Comparison of ENCODE assay signal across 8 mouse cellular contexts in genomic region chr13:92986719-92987553, GRCm38 (mm10).
DNase-seq lines count a peak whose midpoint lies in the region; ATAC-seq and TF ChIP-seq lines count a peak whose summit lies in the region.

No protein-coding gene starts in this region.

- H3K4me3 ChIP-seq in embryonic fibroblast, embryonic 13.5 days (ENCODE audit: insufficient read depth, low read length): no peak overlapping the region
- H3K4me3 ChIP-seq in heart, postnatal 0 days (ENCODE audit: low read depth, low read length): peak overlapping the region; percentile 24
- peak overlapping the region; percentile 27; the same call in 1 of the 2 replicates for H3K4me3 ChIP-seq in liver, postnatal 0 days (ENCODE audit: low read depth, low read length)
- H3K4me3 ChIP-seq in neural tube, embryonic 15.5 days (replicated peaks): peak overlapping the region; percentile 27
- no peak overlapping the region for H3K4me3 ChIP-seq in thymus, adult 2 months (ENCODE audit: control insufficient read depth, insufficient read depth, low read length)

- peak; percentile 95 for TF ChIP-seq CTCF in embryonic fibroblast, embryonic 13.5 days (IDR thresholded peaks at IDR 0.05; ENCODE audit: borderline replicate concordance, insufficient read depth, low read length)
- peak; percentile 90 for TF ChIP-seq CTCF in heart, postnatal 0 days (IDR thresholded peaks at IDR 0.05; ENCODE audit: low read depth)
- TF ChIP-seq CTCF in liver, postnatal 0 days (IDR thresholded peaks at IDR 0.05; ENCODE audit: low read depth): peak; percentile 95
- peak; percentile 72; the same call in 1 of the 2 replicates for TF ChIP-seq CTCF in thymus, adult 2 months (IDR thresholded peaks at IDR 0.05; ENCODE audit: borderline replicate concordance, control insufficient read depth, extremely low read depth, insufficient read depth, low read length, poor library complexity)

- 36% methylated on average over 17 of the region's 17 CpGs for WGBS in heart, postnatal 0 days
- WGBS in liver, postnatal 0 days (ENCODE audit: insufficient replicate concordance): 44% methylated on average over 17 of the region's 17 CpGs
- WGBS in neural tube, embryonic 15.5 days: 47% methylated on average over 17 of the region's 17 CpGs
- WGBS in thymus, adult 2 months: 47% methylated on average over 17 of the region's 17 CpGs

- H3K4me2 ChIP-seq in heart, postnatal 0 days (ENCODE audit: low read depth, low read length): peak overlapping the region; percentile 64
- H3K4me2 ChIP-seq in liver, postnatal 0 days (ENCODE audit: low read depth, low read length): peak overlapping the region; percentile 64
- peak overlapping the region; percentile 57 for H3K4me2 ChIP-seq in neural tube, embryonic 15.5 days

- 0 out of 2 replicates have a peak, but pooled peaks cover 4% of the 10 kb centered on the region for H3K4me1 ChIP-seq in embryonic fibroblast, embryonic 13.5 days (ENCODE audit: control insufficient read depth, insufficient read depth, low read length)
- no peaks in the 10 kb centered on the region for H3K4me1 ChIP-seq in heart, postnatal 0 days (ENCODE audit: control insufficient read depth, insufficient read depth)
- no peaks in the 10 kb centered on the region for H3K4me1 ChIP-seq in liver, postnatal 0 days (ENCODE audit: insufficient read depth)
- peaks cover 5% of the 10 kb centered on the region; the same call in 1 of the 2 replicates for H3K4me1 ChIP-seq in neural tube, embryonic 15.5 days
- no peaks in the 10 kb centered on the region for H3K4me1 ChIP-seq in thymus, adult 2 months (replicated peaks; ENCODE audit: control insufficient read depth, insufficient read depth, low read length)

- no peaks in the 10 kb centered on the region; the same call in 1 of the 2 replicates for H3K9me3 ChIP-seq in heart, postnatal 0 days (replicated peaks; ENCODE audit: control insufficient read depth, low read length)
- no peaks in the 10 kb centered on the region for H3K9me3 ChIP-seq in liver, postnatal 0 days (ENCODE audit: low read length)
- H3K9me3 ChIP-seq in neural tube, embryonic 15.5 days (replicated peaks): no peaks in the 10 kb centered on the region

- no peaks in the 10 kb centered on the region for H3K27me3 ChIP-seq in heart, postnatal 0 days (ENCODE audit: control insufficient read depth, insufficient read depth, low read length)
- no peaks in the 10 kb centered on the region for H3K27me3 ChIP-seq in liver, postnatal 0 days (ENCODE audit: insufficient read depth, low read length)
- no peaks in the 10 kb centered on the region for H3K27me3 ChIP-seq in neural tube, embryonic 15.5 days (replicated peaks)
- no peaks in the 10 kb centered on the region for H3K27me3 ChIP-seq in thymus, adult 2 months (ENCODE audit: control insufficient read depth, insufficient read depth, low read length)

- no peak for TF ChIP-seq EP300 in heart, postnatal 0 days (IDR thresholded peaks at IDR 0.05; ENCODE audit: low read depth)
- TF ChIP-seq EP300 in liver, postnatal 0 days (IDR thresholded peaks at IDR 0.05; ENCODE audit: low read depth): no peak

- peak; percentile 88 for ATAC-seq in CD4-positive, CD25-positive, alpha-beta regulatory T cell, adult 4 months
- ATAC-seq in heart, postnatal 0 days (ENCODE audit: insufficient read depth, low read depth): peak; percentile 49; the same call in 1 of the 2 replicates
- 0 out of 2 replicates have a peak, but pooled peaks have one; percentile 47 for ATAC-seq in liver, postnatal 0 days
- ATAC-seq in neural tube, embryonic 15.5 days (ENCODE audit: low FRiP score): peak; percentile 50; the same call in 1 of the 2 replicates

- no peak overlapping the region for H3K27ac ChIP-seq in embryonic fibroblast, embryonic 13.5 days (ENCODE audit: insufficient read depth, low read length)
- no peak overlapping the region for H3K27ac ChIP-seq in heart, postnatal 0 days (ENCODE audit: low read depth)
- no peak overlapping the region for H3K27ac ChIP-seq in liver, postnatal 0 days (ENCODE audit: low read depth)
- no peak overlapping the region for H3K27ac ChIP-seq in neural tube, embryonic 15.5 days (replicated peaks)
- no peak overlapping the region for H3K27ac ChIP-seq in thymus, adult 2 months (ENCODE audit: control insufficient read depth, insufficient read depth, low read length)

- no peaks in the 10 kb centered on the region for H3K36me3 ChIP-seq in heart, postnatal 0 days (replicated peaks; ENCODE audit: control insufficient read depth, insufficient read depth, low read length)
- H3K36me3 ChIP-seq in liver, postnatal 0 days (replicated peaks; ENCODE audit: insufficient read depth, low read length): no peaks in the 10 kb centered on the region
- H3K36me3 ChIP-seq in neural tube, embryonic 15.5 days: no peaks in the 10 kb centered on the region
- H3K36me3 ChIP-seq in thymus, adult 2 months (ENCODE audit: control insufficient read depth, insufficient read depth, low read length): no peaks in the 10 kb centered on the region

- no peak for TF ChIP-seq POLR2A in embryonic fibroblast, embryonic 13.5 days (IDR thresholded peaks at IDR 0.05; ENCODE audit: low read depth, low read length)
- no peak for TF ChIP-seq POLR2A in thymus, adult 2 months (IDR thresholded peaks at IDR 0.05; ENCODE audit: control insufficient read depth, extremely low read depth, insufficient read depth, low read length, poor library complexity)

- H3K9ac ChIP-seq in heart, postnatal 0 days (replicated peaks; ENCODE audit: low read depth, low read length): 0 out of 2 replicates have a peak overlapping the region, but pooled peaks have one; percentile 17
- peak overlapping the region; percentile 32; the same call in 1 of the 2 replicates for H3K9ac ChIP-seq in liver, postnatal 0 days (replicated peaks)
- H3K9ac ChIP-seq in neural tube, embryonic 15.5 days (replicated peaks): 0 out of 2 replicates have a peak overlapping the region, but pooled peaks have one; percentile 26

- DNase-seq in brain, adult 2 months (ENCODE audit: low read depth, low spot score): peak; percentile 80
- DNase-seq in heart, postnatal 0 days (ENCODE audit: low spot score): peak; percentile 61
- peak; percentile 56 to 81 for DNase-seq in kidney, postnatal 25 days
- peak; percentile 83 for DNase-seq in liver, postnatal 0 days
- peak; percentile 75 for DNase-seq in thymus, adult 2 months

Comparison
In these comparisons a context has a peak if more than half of its experiments do, and no peak if none do; other contexts are left out.
1. H3K4me3 ChIP-seq: peak in heart, postnatal 0 days (single experiment), liver, postnatal 0 days (single experiment) and neural tube, embryonic 15.5 days (single experiment); none in embryonic fibroblast, embryonic 13.5 days (single experiment) and thymus, adult 2 months (single experiment).
2. Peak in every context shown above with its lines, with median percentiles within 50 percentile points of each other: ATAC-seq, DNase-seq, CTCF ChIP-seq, H3K4me2 ChIP-seq and H3K9ac ChIP-seq.